Mouse (Mus musculus): ENCODE results near the gene Prex1.
"Not testable (repeated sequence)": the region's sequence is repeated elsewhere in the genome, so short reads cannot be mapped to it uniquely, and the experiment has no call there.

Gene Prex1

GRCm38 (mm10) chr2:166713690-166714426 lies at the start of gene Prex1:
Gene Prex1, minus strand, starts transcription at chr2:166713832.
- DNase-seq (ENCODE audit: low spot score in 2 of 2): peak; percentile 100

- DNase-seq (ENCODE audit: low spot score in 2 of 2): no peak
Measured at GRCm38 (mm10) chr2:166757969-166758368, 44.3 kb upstream of the Prex1 start.

GRCm38 (mm10) chr2:166754760-166755159 lies 41.1 kb upstream of the Prex1 start:
- DNase-seq (ENCODE audit: low spot score in 2 of 2): no peak

- DNase-seq (ENCODE audit: low spot score in 2 of 2): no peak
Measured at GRCm38 (mm10) chr2:166754194-166754593, 40.6 kb upstream of the Prex1 start.

- DNase-seq (ENCODE audit: low spot score in 2 of 2): no peak
Measured at GRCm38 (mm10) chr2:166750620-166751191, 37.1 kb upstream of the Prex1 start.

GRCm38 (mm10) chr2:166746261-166746913 lies 32.8 kb upstream of the Prex1 start:
- peak; percentile 27 to 29 for DNase-seq (ENCODE audit: low spot score in 2 of 2)

- DNase-seq (ENCODE audit: low spot score in 2 of 2): peak in 1 of 2 experiments; percentile 34
Measured at GRCm38 (mm10) chr2:166745849-166746248, 32.2 kb upstream of the Prex1 start.

GRCm38 (mm10) chr2:166744433-166744832 lies 30.8 kb upstream of the Prex1 start:
- no peak for DNase-seq (ENCODE audit: low spot score in 2 of 2)

GRCm38 (mm10) chr2:166743504-166743903 lies 29.9 kb upstream of the Prex1 start:
- DNase-seq (ENCODE audit: low spot score in 2 of 2): no peak

GRCm38 (mm10) chr2:166741445-166741844 lies 27.8 kb upstream of the Prex1 start:
- no peak for DNase-seq (ENCODE audit: low spot score in 2 of 2)

- DNase-seq (ENCODE audit: low spot score in 2 of 2): no peak
Measured at GRCm38 (mm10) chr2:166740396-166740795, 26.8 kb upstream of the Prex1 start.

- no peak for DNase-seq (ENCODE audit: low spot score in 2 of 2)
Measured at GRCm38 (mm10) chr2:166737307-166737706, 23.7 kb upstream of the Prex1 start.

GRCm38 (mm10) chr2:166735469-166736001 lies 21.9 kb upstream of the Prex1 start:
- no peak for DNase-seq (ENCODE audit: low spot score in 2 of 2)

- DNase-seq (ENCODE audit: low spot score in 2 of 2): no peak
Measured at GRCm38 (mm10) chr2:166732860-166733259, 19.2 kb upstream of the Prex1 start.

- DNase-seq (ENCODE audit: low spot score in 2 of 2): no peak
Measured at GRCm38 (mm10) chr2:166732146-166732545, 18.5 kb upstream of the Prex1 start.

GRCm38 (mm10) chr2:166731102-166731883 lies 17.7 kb upstream of the Prex1 start:
- DNase-seq (ENCODE audit: low spot score in 2 of 2): not testable (repeated sequence)

GRCm38 (mm10) chr2:166730567-166730915 lies 16.9 kb upstream of the Prex1 start:
- no peak for DNase-seq (ENCODE audit: low spot score in 2 of 2)

- no peak for DNase-seq (ENCODE audit: low spot score in 2 of 2)
Measured at GRCm38 (mm10) chr2:166729656-166730566, 16.3 kb upstream of the Prex1 start.

GRCm38 (mm10) chr2:166729045-166729444 lies 15.4 kb upstream of the Prex1 start:
- no peak for DNase-seq (ENCODE audit: low spot score in 2 of 2)

GRCm38 (mm10) chr2:166728261-166728680 lies 14.6 kb upstream of the Prex1 start:
- no peak for DNase-seq (ENCODE audit: low spot score in 2 of 2)

- DNase-seq (ENCODE audit: low spot score in 2 of 2): no peak
Measured at GRCm38 (mm10) chr2:166727790-166728189, 14.2 kb upstream of the Prex1 start.
